Mouse (Mus musculus) MEL (cell line): ENCODE measurements at regions not wholly inside any gene's neighbourhood (a gene's known extent, or its start where the extent isn't known, plus 50 kb on each side); places are given as distances from the start of the nearest gene placed in this dataset.
A peak's percentile ranks its signal among the peaks of the same experiment; 100 is the strongest.
"Not testable (repeated sequence)": the region's sequence is repeated elsewhere in the genome, so short reads cannot be mapped to it uniquely, and the experiment has no call there.

Experiments used
- DNase-seq: peaks from one replicate; pipeline ENCODE4 v3.0.0; 2011; ENCODE audit warnings: low read depth, low spot score
- H3K27ac ChIP-seq: 2 replicates; pipeline ENCODE4 v1.5.1; 2012; ENCODE audit warnings: low read depth, mild to moderate bottlenecking, control low read depth, low read length, moderate library complexity; ENCODE audit not compliant: control insufficient read depth
- H3K27me3 ChIP-seq, 2 experiments: fragments of 150-350 bp in 1 of 2; sonication (generic) in 1 of 2; 2 replicates each; pipeline ENCODE4 v1.6.1; 2012; ENCODE audit warnings: low read length in 2 of 2, mild to moderate bottlenecking in 2 of 2, improper control_type of control experiment in 1 of 2, moderate library complexity in 1 of 2; ENCODE audit not compliant: insufficient read depth in 2 of 2, control insufficient read depth in 1 of 2
- H3K36me3 ChIP-seq, 2 experiments: 2 replicates each; pipeline ENCODE4 v1.6.1; 2012 to 2014; ENCODE audit warnings: low read length in 2 of 2, improper control_type of control experiment in 1 of 2, inconsistent platforms in 1 of 2, mild to moderate bottlenecking in 1 of 2; ENCODE audit not compliant: insufficient read depth in 2 of 2, control insufficient read depth in 1 of 2
- H3K4me1 ChIP-seq, 2 experiments: fragments of 150-350 bp in 1 of 2; sonication (generic) in 1 of 2; 2 replicates each; pipeline ENCODE4 v1.6.1; 2012; ENCODE audit warnings: low read length in 2 of 2, improper control_type of control experiment in 1 of 2, mild to moderate bottlenecking in 1 of 2; ENCODE audit not compliant: insufficient read depth in 2 of 2, control insufficient read depth in 1 of 2
- H3K4me3 ChIP-seq, 2 experiments: fragments of 150-350 bp in 1 of 2; sonication (generic) in 1 of 2; 2 replicates each; pipeline ENCODE4 v1.5.1; 2012; ENCODE audit warnings: low read depth in 2 of 2, low read length in 2 of 2, mild to moderate bottlenecking in 2 of 2, moderate library complexity in 2 of 2, control low read depth in 1 of 2, improper control_type of control experiment in 1 of 2; ENCODE audit not compliant: control insufficient read depth in 1 of 2, insufficient read depth in 1 of 2
- H3K79me2 ChIP-seq: 2 replicates; pipeline ENCODE4 v1.6.1; 2012; ENCODE audit warnings: mild to moderate bottlenecking, low read length, moderate library complexity; ENCODE audit not compliant: control insufficient read depth, poor library complexity, insufficient read depth
- H3K9ac ChIP-seq: 2 replicates; pipeline ENCODE4 v1.6.1; 2012; ENCODE audit warnings: low read depth, mild to moderate bottlenecking, control low read depth, low read length, moderate library complexity; ENCODE audit not compliant: control insufficient read depth, poor library complexity, severe bottlenecking
- H3K9me3 ChIP-seq: fragments of 150-350 bp; sonication (generic); replicated peaks from 2 replicates; pipeline ENCODE4 v1.6.1; 2012; ENCODE audit warnings: mild to moderate bottlenecking, low read length, improper control_type of control experiment, moderate library complexity; ENCODE audit not compliant: insufficient read depth
- CHD1 ChIP-seq: IDR thresholded peaks from 2 replicates; pipeline ENCODE4 v1.6.1; 2012; ENCODE audit warnings: low read depth, mild to moderate bottlenecking, inconsistent platforms, low read length, improper control_type of control experiment
- ELF1 ChIP-seq: IDR thresholded peaks from 2 replicates; pipeline ENCODE4 v1.6.1; 2014; ENCODE audit warnings: low read depth, mild to moderate bottlenecking, inconsistent platforms, low read length, improper control_type of control experiment, moderate library complexity
- EP300 ChIP-seq, 2 experiments: IDR thresholded peaks; 2 replicates each; pipeline ENCODE4 v1.6.1; 2011; ENCODE audit warnings: improper control_type of control experiment in 2 of 2, low read length in 2 of 2, low read depth in 1 of 2, mild to moderate bottlenecking in 1 of 2
- ETS1 ChIP-seq: IDR thresholded peaks from 2 replicates; pipeline ENCODE4 v1.6.1; 2012; ENCODE audit warnings: low read depth, mild to moderate bottlenecking, inconsistent platforms, low read length, improper control_type of control experiment, moderate library complexity
- GATA1 ChIP-seq: IDR thresholded peaks from 2 replicates; pipeline ENCODE4 v1.6.1; 2011; ENCODE audit warnings: low read depth, low read length, improper control_type of control experiment
- MEF2A ChIP-seq: IDR thresholded peaks from 2 replicates; pipeline ENCODE4 v1.6.1; 2014; ENCODE audit warnings: low read depth, mild to moderate bottlenecking, inconsistent platforms, low read length, improper control_type of control experiment; ENCODE audit not compliant: poor library complexity, insufficient replicate concordance, severe bottlenecking; ENCODE audit errors: extremely low read depth
- MXI1 ChIP-seq: IDR thresholded peaks from 2 replicates; pipeline ENCODE4 v1.6.1; 2011; ENCODE audit warnings: mild to moderate bottlenecking, low read depth, low read length, improper control_type of control experiment
- MYB ChIP-seq: IDR thresholded peaks from 2 replicates; pipeline ENCODE4 v1.6.1; 2011; ENCODE audit warnings: mild to moderate bottlenecking, low read depth, low read length, improper control_type of control experiment
- MYC ChIP-seq: IDR thresholded peaks from 2 replicates; pipeline ENCODE4 v1.6.1; 2011; ENCODE audit warnings: low read depth, mild to moderate bottlenecking, low read length, improper control_type of control experiment, moderate library complexity
- NELFE ChIP-seq: IDR thresholded peaks from 2 replicates; pipeline ENCODE4 v1.6.1; 2011; ENCODE audit warnings: low read depth, low read length, improper control_type of control experiment
- POLR2AphosphoS2 ChIP-seq: IDR thresholded peaks from 2 replicates; pipeline ENCODE4 v1.6.1; 2011; ENCODE audit warnings: low read length, improper control_type of control experiment
- RAD21 ChIP-seq: IDR thresholded peaks from 2 replicates; pipeline ENCODE4 v1.6.1; 2011; ENCODE audit warnings: mild to moderate bottlenecking, low read depth, low read length, improper control_type of control experiment
- RCOR1 ChIP-seq: IDR thresholded peaks from 2 replicates; pipeline ENCODE4 v1.6.1; 2012; ENCODE audit warnings: low read depth, mild to moderate bottlenecking, inconsistent platforms, low read length, improper control_type of control experiment
- TCF12 ChIP-seq: IDR thresholded peaks from 2 replicates; pipeline ENCODE4 v1.6.1; 2014; ENCODE audit warnings: low read depth, mild to moderate bottlenecking, inconsistent platforms, low read length, improper control_type of control experiment, moderate library complexity
- UBTF ChIP-seq: IDR thresholded peaks from 2 replicates; pipeline ENCODE4 v1.6.1; 2012; ENCODE audit warnings: low read depth, mild to moderate bottlenecking, inconsistent platforms, low read length, improper control_type of control experiment, moderate library complexity, borderline replicate concordance; ENCODE audit not compliant: insufficient read depth
- USF1 ChIP-seq: IDR thresholded peaks from 2 replicates; pipeline ENCODE4 v1.6.1; 2014; ENCODE audit warnings: low read depth, mild to moderate bottlenecking, inconsistent platforms, low read length, improper control_type of control experiment, moderate library complexity
- USF2 ChIP-seq, 2 experiments: IDR thresholded peaks; 2 replicates each; pipeline ENCODE4 v1.6.1; 2011 to 2012; ENCODE audit warnings: improper control_type of control experiment in 2 of 2, low read length in 2 of 2, borderline replicate concordance in 1 of 2, inconsistent platforms in 1 of 2, low read depth in 1 of 2, mild to moderate bottlenecking in 1 of 2; ENCODE audit not compliant: insufficient read depth in 1 of 2
- ZC3H11A ChIP-seq: IDR thresholded peaks from 2 replicates; pipeline ENCODE4 v1.6.1; 2012; ENCODE audit warnings: low read depth, mild to moderate bottlenecking, inconsistent platforms, low read length, improper control_type of control experiment

DNA sequence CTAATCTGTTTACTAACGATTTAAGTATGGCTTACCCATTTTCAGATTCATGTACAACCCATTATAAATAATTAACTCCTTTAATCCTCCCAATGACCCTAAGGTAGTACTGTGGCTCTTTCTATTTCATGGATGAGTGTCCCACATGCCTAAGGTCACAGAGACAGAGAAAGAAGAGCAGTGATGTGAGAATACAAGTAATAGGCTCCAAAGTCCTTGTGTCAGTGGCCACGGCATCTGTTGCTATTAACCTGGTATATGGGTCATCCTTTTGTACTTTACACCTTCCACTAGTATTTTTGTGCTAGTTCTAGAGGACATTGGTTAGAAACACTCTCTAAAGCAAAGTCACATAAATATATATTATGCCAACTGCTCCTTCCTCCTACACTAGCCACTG is 115.7 kb upstream of the Shcbp1 start:
- no peak overlapping the region for H3K27ac ChIP-seq
- no peak for TF ChIP-seq POLR2AphosphoS2
- no peak for TF ChIP-seq MYB
- no peak for TF ChIP-seq USF2 (IDR thresholded peaks at IDR 0.05; ENCODE audit: borderline replicate concordance in 1 of 2, insufficient read depth in 1 of 2, low read depth in 1 of 2, low read length in 2 of 2)
- TF ChIP-seq NELFE = no peak
- TF ChIP-seq UBTF = no peak
- no peak for TF ChIP-seq TCF12
- TF ChIP-seq GATA1 = no peak
- TF ChIP-seq RAD21 = no peak
- no peak for TF ChIP-seq CHD1
- TF ChIP-seq MEF2A = no peak
- H3K36me3 ChIP-seq = no peaks in the 10 kb centered on the region
- no peaks in the 10 kb centered on the region for H3K4me1 ChIP-seq
- no peak for DNase-seq
- H3K9ac ChIP-seq = no peak overlapping the region
- H3K27me3 ChIP-seq = no peaks in the 10 kb centered on the region
- no peaks in the 10 kb centered on the region for H3K9me3 ChIP-seq
- H3K4me3 ChIP-seq = no peak overlapping the region
- no peaks in the 10 kb centered on the region for H3K79me2 ChIP-seq

DNA sequence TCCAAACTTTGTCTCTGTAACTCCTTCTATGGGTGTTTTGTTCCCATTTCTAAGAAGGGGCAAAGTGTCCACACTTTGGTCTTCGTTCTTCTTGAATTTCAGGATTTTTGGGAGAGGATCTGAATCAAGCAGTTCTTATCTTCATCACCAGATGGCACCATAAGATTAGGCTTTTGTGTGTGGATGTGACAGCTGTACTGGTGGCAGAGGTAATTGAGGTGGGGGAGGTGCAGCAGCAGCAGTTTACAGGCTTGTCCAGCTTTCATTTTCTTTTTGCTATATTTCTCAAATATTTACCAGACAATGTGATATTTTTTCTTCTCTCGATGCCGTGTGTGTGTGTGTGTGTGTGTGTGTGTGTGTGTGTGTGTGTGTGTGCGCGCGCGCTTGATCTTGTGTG is 89.4 kb upstream of the Shcbp1 start:
- H3K36me3 ChIP-seq, H3K79me2 ChIP-seq, H3K27ac ChIP-seq, H3K9ac ChIP-seq, H3K4me3 ChIP-seq, H3K4me1 ChIP-seq, H3K27me3 ChIP-seq, DNase-seq, H3K9me3 ChIP-seq: not testable (repeated sequence)

DNA sequence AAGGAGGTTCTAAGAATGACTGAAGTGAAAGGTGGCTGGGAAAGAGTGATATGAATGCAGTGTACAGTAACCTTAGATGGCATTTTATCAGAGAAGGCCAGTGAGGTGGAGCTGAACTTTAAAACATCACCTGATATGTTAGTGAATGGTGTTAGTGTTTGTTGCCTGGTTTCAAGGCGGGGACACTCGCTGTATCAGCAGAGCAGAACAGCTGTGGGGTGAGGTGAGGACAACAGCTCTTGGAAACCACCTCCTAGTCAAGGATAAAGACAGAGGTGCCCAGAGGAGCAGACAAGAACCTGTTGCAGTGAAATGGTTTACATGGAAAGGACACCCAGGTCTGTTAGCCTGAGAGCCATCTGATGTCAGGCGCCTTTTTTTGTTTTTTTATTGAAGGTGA is 59.7 kb upstream of the Shcbp1 start:
- no peak overlapping the region for H3K4me3 ChIP-seq
- TF ChIP-seq ELF1 (no peak), MEF2A (no peak), MXI1 (no peak), MYB (no peak), EP300 (IDR thresholded peaks at IDR 0.05; ENCODE audit: low read depth in 1 of 2, low read length in 2 of 2) (0 out of 4 replicates have a peak, but pooled peaks of 1 of the 2 experiments have one; percentile 22), MYC (no peak), UBTF (no peak), RCOR1 (no peak), USF1 (no peak), ZC3H11A (no peak), TCF12 (0 out of 2 replicates have a peak, but pooled peaks have one; percentile 23), ETS1 (peak; percentile 49; the same call in 1 of the 2 replicates)
- no peaks in the 10 kb centered on the region for H3K79me2 ChIP-seq
- H3K4me1 ChIP-seq = no peaks in the 10 kb centered on the region
- no peaks in the 10 kb centered on the region for H3K27me3 ChIP-seq
- no peaks in the 10 kb centered on the region for H3K9me3 ChIP-seq
- H3K27ac ChIP-seq = no peak overlapping the region
- H3K36me3 ChIP-seq = no peaks in the 10 kb centered on the region
- DNase-seq = no peak
- no peak overlapping the region for H3K9ac ChIP-seq
